Mouse (Mus musculus) heart, postnatal 0 days (tissue): ENCODE results near the gene Sh2d3c.

Experiments
- CTCF ChIP-seq: IDR thresholded peaks from 2 replicates; pipeline ENCODE4 v1.5.1; 2016; ENCODE audit warnings: antibody characterized with exemption, control low read depth, low read depth
- EP300 ChIP-seq: IDR thresholded peaks from 2 replicates; pipeline ENCODE4 v1.6.1; 2016; ENCODE audit warnings: antibody characterized with exemption, low read depth

GRCm38 (mm10) chr2:32737008-32737407, 16.2 kb downstream of the Sh2d3c start:
- TF ChIP-seq EP300 (no peak), CTCF (no peak)
